Mouse (Mus musculus) lung, adult 18-20 months (tissue): ENCODE data around the gene Plppr4.

Source experiments
- DNase-seq, 2 experiments: peaks; one replicate each; pipeline ENCODE4 v3.0.0; 2022; ENCODE audit warnings: mixed read lengths in 2 of 2

The Plppr4 gene

GRCm38 (mm10) chr3:117360528-117360927 lies at the start of gene Plppr4:
Gene Plppr4, minus strand, starts transcription at chr3:117360876.
- DNase-seq = no peak

GRCm38 (mm10) chr3:117405821-117406220 lies 45.1 kb upstream of the Plppr4 start:
- DNase-seq = no peak

GRCm38 (mm10) chr3:117403740-117404139 lies 43.1 kb upstream of the Plppr4 start:
- no peak for DNase-seq

- DNase-seq = no peak
These were observed 5.4 kb upstream of the Plppr4 start for GRCm38 (mm10) chr3:117366041-117366440.

- no peak for DNase-seq
These were observed 772 bp downstream of the Plppr4 start for GRCm38 (mm10) chr3:117359686-117360521.

- no peak for DNase-seq
These were observed 1.6 kb downstream of the Plppr4 start for GRCm38 (mm10) chr3:117358981-117359628.

GRCm38 (mm10) chr3:117357367-117357766 lies 3.3 kb downstream of the Plppr4 start:
- DNase-seq = no peak

GRCm38 (mm10) chr3:117353940-117354339 lies 6.7 kb downstream of the Plppr4 start:
- DNase-seq = no peak

GRCm38 (mm10) chr3:117346351-117346750 lies 14.3 kb downstream of the Plppr4 start:
- DNase-seq = no peak

GRCm38 (mm10) chr3:117331502-117331901 lies 29.2 kb downstream of the Plppr4 start:
- no peak for DNase-seq

- no peak for DNase-seq
These were observed 31.2 kb downstream of the Plppr4 start for GRCm38 (mm10) chr3:117329485-117329884.

GRCm38 (mm10) chr3:117326551-117326950 lies 34.1 kb downstream of the Plppr4 start:
- DNase-seq = no peak

GRCm38 (mm10) chr3:117319671-117320070 lies 41.0 kb downstream of the Plppr4 start:
- peak in 1 of 2 experiments; percentile 2 for DNase-seq

- DNase-seq = no peak
These were observed 47.3 kb downstream of the Plppr4 start for GRCm38 (mm10) chr3:117313339-117313738.

- DNase-seq = no peak
These were observed 48.6 kb downstream of the Plppr4 start for GRCm38 (mm10) chr3:117312097-117312496.

- no peak for DNase-seq
These were observed 49.8 kb downstream of the Plppr4 start for GRCm38 (mm10) chr3:117310801-117311368.

- DNase-seq = no peak
These were observed 51.1 kb downstream of the Plppr4 start for GRCm38 (mm10) chr3:117309580-117309910.

- DNase-seq = no peak
These were observed 51.6 kb downstream of the Plppr4 start for GRCm38 (mm10) chr3:117308895-117309579.

GRCm38 (mm10) chr3:117307555-117307954 lies 53.1 kb downstream of the Plppr4 start:
- no peak for DNase-seq

- no peak for DNase-seq
These were observed 56.6 kb downstream of the Plppr4 start for GRCm38 (mm10) chr3:117304037-117304436.

GRCm38 (mm10) chr3:117300735-117301271 lies 59.9 kb downstream of the Plppr4 start:
- no peak for DNase-seq

- DNase-seq = no peak
These were observed 62.9 kb downstream of the Plppr4 start for GRCm38 (mm10) chr3:117297735-117298134.

- DNase-seq = no peak
These were observed 66.3 kb downstream of the Plppr4 start for GRCm38 (mm10) chr3:117294308-117294925.
